Mouse (Mus musculus): ENCODE measurements around the gene Gm9040.
"Not testable (repeated sequence)": the region's sequence is repeated elsewhere in the genome, so short reads cannot be mapped to it uniquely, and the experiment has no call there.

Gene Gm9040

DNA sequence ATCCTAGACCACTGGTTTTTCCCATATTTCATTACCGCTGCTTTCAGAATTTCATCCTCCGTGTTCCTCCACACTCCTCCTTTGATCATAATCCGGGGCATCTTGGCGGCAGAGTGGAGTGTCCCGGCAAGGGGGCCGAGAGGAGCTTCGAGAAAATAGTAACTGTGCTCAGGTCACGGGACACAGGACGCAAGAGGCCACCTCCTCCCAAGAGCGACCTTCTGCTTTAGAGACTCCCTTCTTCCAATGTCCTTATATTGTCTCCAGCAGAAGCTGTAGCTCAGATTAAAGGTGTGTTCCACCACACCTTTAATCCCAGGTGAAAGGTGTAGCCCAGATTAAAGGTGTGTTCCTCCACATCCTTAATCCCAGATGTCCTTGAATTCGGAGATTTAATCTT, at the start of gene Gm9040:
TSS of gene Gm9040 (minus strand) at position 101 of the 400 bp plus-strand sequence.
- not testable (repeated sequence) for DNase-seq (ENCODE audit: low read depth)

DNA sequence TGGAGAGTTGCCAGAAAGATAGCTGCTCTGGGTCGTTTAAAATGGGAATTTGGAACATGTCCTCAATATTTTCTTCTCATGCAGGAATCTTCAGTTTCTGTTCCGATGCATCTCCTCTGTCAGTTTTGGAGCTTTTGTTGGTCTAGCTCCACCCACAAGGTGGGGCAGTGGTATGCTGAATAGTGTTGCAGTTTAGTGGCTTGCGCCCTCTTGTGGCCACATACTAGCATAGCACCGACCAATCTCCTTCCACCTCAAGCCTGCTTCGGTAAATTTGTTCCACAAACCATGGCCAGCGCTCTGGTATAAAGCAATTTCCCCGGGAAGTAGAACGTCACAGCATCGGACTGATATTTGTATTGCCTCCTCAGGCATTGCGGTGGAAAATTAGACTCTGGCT, 43.7 kb upstream of the Gm9040 start:
- peak; percentile 88 for DNase-seq (ENCODE audit: low read depth)

- DNase-seq (ENCODE audit: low read depth) = no peak
These were observed 42.7 kb upstream of the Gm9040 start for GRCm38 (mm10) chr10:118369518-118369917.

DNA sequence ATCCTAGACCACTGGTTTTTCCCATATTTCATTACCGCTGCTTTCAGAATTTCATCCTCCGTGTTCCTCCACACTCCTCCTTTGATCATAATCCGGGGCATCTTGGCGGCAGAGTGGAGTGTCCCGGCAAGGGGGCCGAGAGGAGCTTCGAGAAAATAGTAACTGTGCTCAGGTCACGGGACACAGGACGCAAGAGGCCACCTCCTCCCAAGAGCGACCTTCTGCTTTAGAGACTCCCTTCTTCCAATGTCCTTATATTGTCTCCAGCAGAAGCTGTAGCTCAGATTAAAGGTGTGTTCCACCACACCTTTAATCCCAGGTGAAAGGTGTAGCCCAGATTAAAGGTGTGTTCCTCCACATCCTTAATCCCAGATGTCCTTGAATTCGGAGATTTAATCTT, 27.2 kb upstream of the Gm9040 start, which contains the start of gene Gm9049:
TSS of gene Gm9049 (minus strand) at position 101 of the 400 bp plus-strand sequence.
- DNase-seq (ENCODE audit: low read depth) = not testable (repeated sequence)

- not testable (repeated sequence) for DNase-seq (ENCODE audit: low read depth)
These were observed 21.8 kb upstream of the Gm9040 start, which contains the start of gene Gm9048 for GRCm38 (mm10) chr10:118348579-118348978. Gene Gm9048 (minus strand): TSS chr10:118348679.

DNA sequence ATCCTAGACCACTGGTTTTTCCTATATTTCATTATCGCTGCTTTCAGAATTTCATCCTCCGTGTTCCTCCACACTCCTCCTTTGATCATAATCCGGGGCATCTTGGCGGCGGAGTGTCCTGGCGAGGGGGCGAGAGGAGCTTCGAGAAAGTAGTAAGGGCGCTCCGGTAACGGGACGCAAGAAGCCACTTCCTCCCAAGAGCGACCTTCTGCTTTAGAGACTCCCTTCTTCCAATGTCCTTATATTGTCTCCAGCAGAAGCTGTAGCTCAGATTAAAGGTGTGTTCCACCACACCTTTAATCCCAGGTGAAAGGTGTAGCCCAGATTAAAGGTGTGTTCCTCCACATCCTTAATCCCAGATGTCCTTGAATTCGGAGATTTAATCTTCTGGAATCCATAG, 16.4 kb upstream of the Gm9040 start, which contains the start of gene Gm9046:
TSS of gene Gm9046 (minus strand) at position 101 of the 400 bp plus-strand sequence.
- not testable (repeated sequence) for DNase-seq (ENCODE audit: low read depth)

GRCm38 (mm10) chr10:118337731-118338130, 11.0 kb upstream of the Gm9040 start, which contains the start of gene Gm9045:
Gene Gm9045 (minus strand): TSS chr10:118337831.
- not testable (repeated sequence) for DNase-seq (ENCODE audit: low read depth)

GRCm38 (mm10) chr10:118332308-118332707, 5.5 kb upstream of the Gm9040 start, which contains the start of gene Gm9044:
Gene Gm9044 (minus strand): TSS chr10:118332408.
- DNase-seq (ENCODE audit: low read depth) = not testable (repeated sequence)

DNA sequence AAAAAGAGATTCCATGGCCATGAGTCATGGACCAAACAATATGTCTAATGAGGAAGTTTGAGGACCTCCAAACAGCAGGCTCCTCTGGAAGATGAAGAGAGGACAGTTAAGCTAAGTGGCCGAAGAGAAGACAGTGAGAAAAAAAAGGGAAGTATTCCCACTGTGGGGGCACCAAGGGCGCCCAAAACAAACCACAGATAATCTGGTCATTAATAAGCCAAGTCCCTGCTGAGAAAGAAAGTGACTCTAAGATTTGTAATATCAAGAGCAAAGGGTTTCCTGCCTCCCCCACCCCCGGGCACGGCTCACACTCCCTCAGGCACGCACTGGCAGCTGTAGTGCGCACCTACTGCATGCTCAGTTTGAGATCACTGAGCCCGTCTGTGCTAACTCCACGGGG, 7.7 kb downstream of the Gm9040 start:
- DNase-seq (ENCODE audit: low read depth) = no peak

DNA sequence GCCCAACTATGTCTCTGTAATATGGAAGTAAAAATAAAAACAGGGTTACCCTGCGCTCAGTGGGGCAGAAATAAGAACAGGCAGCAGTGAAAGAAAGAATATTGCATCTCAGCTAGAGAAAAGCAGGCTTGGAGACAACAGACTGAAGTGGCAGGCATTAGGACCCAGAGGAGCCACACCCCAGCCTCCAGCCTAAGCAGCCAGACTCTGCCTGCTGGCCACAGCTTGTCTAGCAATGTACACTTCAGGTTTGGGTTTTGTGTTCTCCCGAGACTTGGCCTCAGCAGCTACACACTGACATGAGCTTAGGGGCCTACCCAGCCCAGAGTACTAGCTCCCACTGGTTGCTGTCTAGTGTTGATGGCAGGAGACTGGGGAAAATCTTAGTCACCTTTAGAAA, 24.6 kb downstream of the Gm9040 start:
- DNase-seq (ENCODE audit: low read depth) = peak; percentile 16

DNA sequence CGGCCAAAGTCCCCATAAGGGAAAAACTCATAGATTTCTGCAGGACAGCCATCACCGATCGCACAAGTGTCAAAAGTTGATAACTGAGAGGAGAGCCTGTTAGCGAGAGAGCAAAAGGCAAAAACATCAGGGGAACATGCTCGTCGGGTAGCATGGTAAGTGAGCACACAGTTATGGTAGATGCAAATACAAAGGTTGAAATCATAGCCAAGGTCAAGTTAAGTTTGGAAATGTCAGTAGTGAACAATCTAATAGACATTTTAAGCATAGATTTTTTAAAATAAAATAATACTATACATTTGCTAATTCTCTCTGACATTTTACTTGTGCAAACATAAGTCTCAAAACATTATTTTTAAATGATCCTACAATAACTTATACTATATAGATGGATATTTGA, 31.8 kb downstream of the Gm9040 start, which contains the start of gene Iltifb:
TSS of gene Iltifb (minus strand) at position 101 of the 400 bp plus-strand sequence.
- no peak for DNase-seq (ENCODE audit: low read depth)

DNA sequence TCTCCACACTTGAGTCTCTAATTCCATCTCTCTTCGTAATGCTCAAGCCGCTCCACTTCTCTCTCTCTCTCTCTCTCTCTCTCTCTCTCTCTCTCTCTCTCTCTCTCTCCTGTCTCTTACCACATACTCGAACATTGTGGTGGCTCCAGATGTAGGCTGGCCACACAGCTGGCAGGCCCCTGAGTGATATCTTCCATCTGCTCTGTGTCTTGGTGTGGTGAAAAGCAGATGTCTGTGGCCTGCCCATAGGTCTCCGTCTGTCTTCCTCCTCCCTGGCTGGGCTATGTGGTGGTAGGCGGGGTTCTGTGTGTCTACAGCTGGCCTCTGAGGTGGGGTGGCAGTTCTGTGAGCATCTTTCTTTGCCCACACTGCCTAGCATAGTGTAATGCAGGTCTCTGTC, 43.8 kb downstream of the Gm9040 start:
- not testable (repeated sequence) for DNase-seq (ENCODE audit: low read depth)

DNA sequence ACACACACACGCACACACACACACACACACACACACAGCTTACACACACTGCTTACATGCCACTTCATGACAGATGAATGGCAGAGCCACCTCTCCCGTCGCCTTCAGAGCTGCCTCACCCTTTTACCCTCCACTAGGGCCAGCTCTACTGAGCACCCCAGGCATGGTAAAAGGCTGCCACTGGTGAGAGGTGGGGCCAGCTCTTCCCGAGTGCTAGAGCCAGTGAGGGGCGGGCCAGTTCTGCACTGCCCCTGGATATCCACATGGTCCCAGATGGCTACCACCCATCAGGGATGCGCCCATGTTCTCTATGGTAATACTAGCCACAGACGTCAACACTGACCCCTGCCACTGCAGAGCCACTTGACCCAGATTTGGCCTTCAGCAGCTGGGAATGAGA, 44.2 kb downstream of the Gm9040 start:
- not testable (repeated sequence) for DNase-seq (ENCODE audit: low read depth)

GRCm38 (mm10) chr10:118278069-118278468, 48.7 kb downstream of the Gm9040 start:
- DNase-seq (ENCODE audit: low read depth) = not testable (repeated sequence)

All from induced T-regulatory cell, adult 2 months (primary cell).